Mouse (Mus musculus) layer of hippocampus, adult 8-10 months (tissue): ENCODE results near the gene Fcrl6. TPM values are rescaled to one million over a fixed set of nuclear protein-coding genes. Genes with fewer than 3 reads are reported as not detected.

Experiments used
- DNase-seq, 2 experiments: peaks; one replicate each; pipeline ENCODE4 v3.0.0; 2022; ENCODE audit warnings: low spot score in 2 of 2
- total RNA-seq, 4 experiments: library from RNA; stranded (reverse); gene quantifications; 2 replicates each; pipeline ENCODE4 v1.2.4; 2022

Fcrl6 gene
- total RNA-seq, 4 experiments from 2014 or later = 0.25 TPM; not detected in 3

GRCm38 (mm10) chr1:172614654-172615053 is 12.3 kb upstream of the Fcrl6 start:
- DNase-seq = no peak

DNA sequence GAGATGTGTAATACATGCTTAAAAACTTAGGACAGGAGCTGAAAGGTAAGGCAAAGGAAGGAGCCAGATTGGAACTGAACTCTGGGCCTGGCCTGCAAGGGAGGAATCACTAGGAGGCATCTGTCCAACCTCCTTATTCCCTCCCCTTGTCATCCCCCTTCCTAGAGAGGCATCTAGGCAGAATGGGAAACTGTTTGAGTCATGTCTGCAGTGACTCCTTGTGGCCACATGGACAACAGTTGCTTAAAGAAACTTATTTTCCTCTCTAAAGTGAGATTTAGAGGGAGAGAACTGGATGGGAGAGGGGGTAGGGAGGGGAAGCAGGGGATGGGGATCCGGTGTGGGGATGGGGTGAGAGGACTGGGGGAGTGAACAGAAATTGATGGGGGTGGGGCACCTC is 10.4 kb upstream of the Fcrl6 start:
- DNase-seq = no peak

- DNase-seq = no peak
These were observed 9.0 kb upstream of the Fcrl6 start for GRCm38 (mm10) chr1:172611304-172611703.

GRCm38 (mm10) chr1:172594495-172594894 is 7.9 kb downstream of the Fcrl6 start:
- DNase-seq = no peak

- no peak for DNase-seq
These were observed 8.4 kb downstream of the Fcrl6 start for GRCm38 (mm10) chr1:172593956-172594355.

DNA sequence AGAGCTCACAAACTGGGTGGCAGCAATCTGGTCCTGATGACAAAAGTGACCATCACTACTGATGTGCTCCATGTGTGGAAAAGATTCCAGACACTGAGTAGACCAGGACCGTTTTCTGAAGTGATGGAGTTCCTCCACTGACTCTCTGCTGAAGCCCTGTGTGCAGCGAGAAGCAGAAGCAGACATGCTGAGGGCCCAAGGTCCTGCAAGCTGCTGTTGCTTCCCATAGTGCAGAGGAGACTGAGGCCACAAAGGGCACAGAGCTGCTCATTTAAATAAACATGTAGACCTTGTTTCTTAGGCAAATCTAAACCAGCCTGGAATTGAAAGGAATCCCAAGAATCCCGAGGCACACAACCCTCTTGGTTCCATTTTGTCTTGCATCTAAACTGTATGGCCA is 9.0 kb downstream of the Fcrl6 start:
- DNase-seq = no peak

GRCm38 (mm10) chr1:172590385-172590784 is 12.0 kb downstream of the Fcrl6 start, which contains the start of gene Slamf8:
Gene Slamf8, minus strand, starts transcription at chr1:172590568.
- DNase-seq = no peak

DNA sequence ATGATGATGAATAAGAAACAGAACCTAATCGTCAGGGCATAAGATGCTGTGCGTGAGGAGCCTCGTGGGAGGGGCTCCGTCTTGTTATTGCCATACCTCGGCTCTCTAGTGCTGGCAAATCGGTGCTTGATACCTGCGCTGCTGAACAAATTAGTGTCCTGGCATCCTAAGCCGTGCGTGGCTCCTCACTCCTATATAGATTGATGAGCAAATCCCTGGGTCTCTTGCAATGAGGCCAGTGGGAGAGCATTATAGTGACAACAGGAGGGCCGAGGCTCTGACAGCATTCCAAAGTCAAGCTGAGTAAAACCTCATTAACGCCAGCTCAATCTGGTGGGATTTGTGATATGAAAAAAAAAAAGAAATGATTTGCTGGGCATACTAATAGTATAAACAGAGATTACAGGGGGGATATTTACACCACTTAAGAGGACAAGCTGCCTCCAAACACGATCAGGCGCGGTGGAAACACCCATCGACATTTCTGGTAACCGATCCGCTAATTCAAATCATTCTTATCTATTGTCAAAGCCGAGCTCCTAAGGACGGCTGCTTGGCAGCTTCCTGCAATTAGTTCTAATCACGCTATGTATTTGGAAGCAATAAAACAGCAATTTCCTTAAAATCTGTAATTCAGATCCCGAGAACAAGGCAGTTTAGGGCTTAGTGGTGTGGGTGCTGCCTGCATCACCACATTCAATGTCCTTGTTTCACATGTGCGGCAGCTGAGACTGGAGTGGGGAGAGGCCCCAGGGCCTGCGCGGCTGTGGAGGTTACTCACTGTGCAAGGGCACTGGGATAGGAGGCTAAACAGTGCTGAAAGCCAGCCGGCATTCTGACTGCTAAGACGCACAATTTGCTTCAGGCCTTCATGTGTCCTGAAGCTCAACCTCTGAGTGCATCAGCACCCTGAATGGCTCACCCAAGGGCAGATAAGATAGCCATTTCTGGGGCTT is 16.5 kb downstream of the Fcrl6 start:
- no peak for DNase-seq

DNA sequence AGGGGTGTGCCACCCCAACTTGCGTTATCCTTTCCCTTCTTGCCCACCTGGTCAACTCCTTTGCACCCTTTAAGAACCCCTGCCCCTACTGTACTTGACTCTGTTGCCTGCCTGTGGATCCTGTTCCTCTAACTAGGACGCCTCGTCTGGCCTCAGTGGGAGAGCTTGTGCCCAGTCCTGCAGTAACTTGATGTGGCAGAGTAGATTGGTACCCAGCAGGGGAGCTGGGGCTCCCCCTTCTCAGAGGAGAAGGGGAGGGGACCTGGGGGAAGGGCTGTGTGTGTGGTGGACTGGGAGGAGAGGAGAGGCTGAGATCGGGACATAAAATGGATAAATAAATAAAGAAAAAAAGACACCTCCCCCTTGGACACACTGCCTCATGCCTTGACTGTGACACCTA is 17.3 kb downstream of the Fcrl6 start:
- DNase-seq = no peak

GRCm38 (mm10) chr1:172584271-172584670 is 18.1 kb downstream of the Fcrl6 start:
- no peak for DNase-seq

GRCm38 (mm10) chr1:172582436-172582835 is 19.9 kb downstream of the Fcrl6 start:
- no peak for DNase-seq

DNA sequence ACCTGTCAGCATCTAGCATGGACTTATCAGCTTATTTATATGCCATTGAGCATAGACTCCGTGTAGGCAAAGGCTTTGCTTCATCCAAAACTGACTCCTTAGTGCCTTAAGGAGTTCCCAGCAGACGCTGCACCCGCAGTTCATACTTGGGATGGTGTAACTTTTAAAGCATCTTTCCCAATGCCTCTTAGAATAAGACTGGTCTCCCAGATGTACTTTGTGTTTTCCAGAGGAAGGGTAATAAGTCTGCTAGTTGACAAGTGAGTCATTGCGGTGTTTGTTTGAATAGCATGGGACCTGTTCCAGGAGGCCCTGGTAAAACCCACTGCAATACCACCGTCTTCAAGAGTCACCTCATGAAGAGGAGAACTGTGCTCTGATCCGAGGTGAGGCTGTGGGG is 22.2 kb downstream of the Fcrl6 start:
- no peak for DNase-seq

DNA sequence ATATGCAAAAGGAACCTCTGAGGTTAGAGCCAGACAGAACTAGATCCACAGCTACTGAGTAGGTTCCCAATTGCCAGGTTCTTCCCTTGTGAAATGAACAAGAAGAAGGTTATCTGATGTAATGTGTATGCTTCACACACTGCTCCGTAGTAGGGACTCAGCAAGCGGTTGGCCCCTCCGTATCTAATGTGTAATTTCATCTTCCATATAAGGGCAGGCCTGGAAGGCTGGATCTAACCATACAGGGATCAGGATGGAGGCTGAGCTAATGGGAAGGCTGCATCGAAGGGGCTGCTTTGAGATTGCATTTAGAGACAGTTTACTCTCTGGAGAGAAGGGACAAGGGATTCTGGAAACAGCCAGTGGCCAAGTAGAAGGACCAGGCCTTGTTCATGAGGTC is 34.6 kb downstream of the Fcrl6 start:
- DNase-seq = no peak

- no peak for DNase-seq
These were observed 36.2 kb downstream of the Fcrl6 start for GRCm38 (mm10) chr1:172566131-172566530.

DNA sequence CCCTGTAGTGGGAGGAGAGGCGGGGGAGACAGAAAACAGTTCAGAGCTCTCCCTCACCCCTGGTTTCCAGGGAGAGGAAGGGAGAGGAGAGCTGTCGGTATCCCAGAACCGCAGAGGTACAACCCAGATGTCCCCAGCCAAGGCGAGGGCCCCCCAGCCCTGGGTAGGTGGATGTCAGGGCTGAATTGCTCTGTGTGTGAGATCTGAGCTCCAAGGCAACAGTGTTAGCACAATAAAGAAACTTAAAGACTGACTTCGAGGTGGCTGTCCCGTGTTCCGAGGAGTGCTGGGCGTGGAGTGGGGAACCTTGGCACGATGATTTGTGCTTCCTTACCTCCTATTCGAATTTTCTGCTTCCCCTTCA is 38.9 kb downstream of the Fcrl6 start:
- no peak for DNase-seq

- peak; percentile 40 to 44 for DNase-seq
These were observed 39.5 kb downstream of the Fcrl6 start for GRCm38 (mm10) chr1:172562641-172563464.

GRCm38 (mm10) chr1:172555638-172556037 is 46.7 kb downstream of the Fcrl6 start, which contains the start of gene Vsig8:
Gene Vsig8, plus strand, starts transcription at chr1:172555938.
- DNase-seq = no peak

GRCm38 (mm10) chr1:172552623-172553022 is 49.7 kb downstream of the Fcrl6 start:
- DNase-seq = no peak

- DNase-seq = no peak
These were observed 51.3 kb downstream of the Fcrl6 start for GRCm38 (mm10) chr1:172551009-172551408.

DNA sequence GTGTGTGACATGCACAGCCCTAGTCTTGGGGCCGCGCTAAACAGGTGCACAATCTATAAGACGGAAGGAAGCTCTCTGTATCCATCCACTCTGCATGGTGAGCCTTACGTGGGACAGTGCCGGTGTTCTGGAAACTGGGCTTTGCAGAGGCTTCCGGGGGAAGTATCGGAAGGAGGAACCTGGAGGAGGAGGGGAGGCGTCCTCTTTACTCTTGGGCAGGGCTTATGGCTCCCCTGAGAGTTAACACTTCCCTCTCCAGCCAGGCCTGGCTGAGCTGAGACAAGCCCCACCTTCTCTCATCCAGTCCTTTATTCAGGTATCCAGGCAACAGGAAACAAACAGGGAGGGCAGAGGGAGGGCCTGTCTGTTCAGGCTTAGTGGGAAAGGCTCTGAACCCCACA is 51.8 kb downstream of the Fcrl6 start:
- DNase-seq = peak; percentile 25 to 37

DNA sequence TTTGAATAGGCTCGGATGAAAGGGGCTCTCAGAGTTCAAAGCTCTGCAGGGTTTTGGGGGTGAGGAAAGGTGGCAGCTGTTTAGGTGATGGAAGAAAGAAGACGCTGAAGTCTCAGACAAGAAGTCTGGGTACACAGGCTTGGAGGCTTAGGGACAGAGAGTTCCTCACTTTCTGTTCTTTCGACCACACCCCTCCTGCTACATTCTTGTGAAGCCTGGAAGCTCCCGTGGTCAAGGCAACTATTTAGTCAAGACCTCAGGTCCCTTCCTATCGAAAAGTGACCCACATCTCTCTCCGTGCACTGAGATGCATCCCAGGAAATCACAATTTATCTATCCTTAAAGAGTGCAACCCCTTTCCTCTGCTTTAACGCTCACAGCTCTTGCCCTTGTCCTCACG is 52.6 kb downstream of the Fcrl6 start:
- no peak for DNase-seq

GRCm38 (mm10) chr1:172549314-172549713 is 53.0 kb downstream of the Fcrl6 start:
- DNase-seq = no peak
